Mouse (Mus musculus) hindbrain, embryonic 13.5 days (tissue): ENCODE results near the gene Acvr1. TPM values are rescaled to one million over a fixed set of nuclear protein-coding genes. Genes with fewer than 3 reads are reported as not detected.
A peak's percentile ranks its signal among the peaks of the same experiment; 100 is the strongest.

Experiments used
- ATAC-seq: fragments of 200-750 bp; cut with Nextera tagmentation; 2 replicates; pipeline ENCODE4 v1.8.0; 2017; ENCODE audit warnings: moderate TSS enrichment; ENCODE audit not compliant: low FRiP score
- H3K27ac ChIP-seq: fragments of 300-500 bp; sonication (generic); 2 replicates; pipeline ENCODE4 v1.5.1; 2015; ENCODE audit warnings: inconsistent platforms, mild to moderate bottlenecking, moderate library complexity
- H3K27me3 ChIP-seq: fragments of 300-500 bp; sonication (generic); 2 replicates; pipeline ENCODE4 v1.6.1; 2015; ENCODE audit warnings: mild to moderate bottlenecking, inconsistent platforms
- H3K36me3 ChIP-seq: fragments of 300-500 bp; sonication (generic); 2 replicates; pipeline ENCODE4 v1.6.1; 2015; ENCODE audit warnings: mild to moderate bottlenecking, inconsistent platforms
- H3K4me1 ChIP-seq: fragments of 300-500 bp; sonication (generic); replicated peaks from 2 replicates; pipeline ENCODE4 v1.6.1; 2015; ENCODE audit warnings: inconsistent platforms
- H3K4me2 ChIP-seq: fragments of 300-500 bp; sonication (generic); 2 replicates; pipeline ENCODE4 v1.6.1; 2015; ENCODE audit warnings: inconsistent platforms, mild to moderate bottlenecking, moderate library complexity
- H3K4me3 ChIP-seq: fragments of 300-500 bp; sonication (generic); 2 replicates; pipeline ENCODE4 v1.5.1; 2015; ENCODE audit warnings: mild to moderate bottlenecking, inconsistent platforms
- H3K9ac ChIP-seq: fragments of 300-500 bp; sonication (generic); 2 replicates; pipeline ENCODE4 v1.6.1; 2015; ENCODE audit warnings: mild to moderate bottlenecking, inconsistent platforms
- H3K9me3 ChIP-seq: fragments of 300-500 bp; sonication (generic); 2 replicates; pipeline ENCODE4 v1.6.1; 2016; ENCODE audit warnings: inconsistent platforms
- WGBS: fragments of 180-500 bp; shearing (Covaris S2); methylation state at CpG from one replicate; pipeline ENCODE4 v1.1.7; 2015; 5-methylcytosine and 5-hydroxymethylcytosine counted together
- polyA plus RNA-seq: library from polyadenylated mRNA; unstranded; fragments of >200 nt; fragmentation: Nextera tagmentation; extraction: Ambion mirVana; gene quantifications from 2 replicates; pipeline ENCODE4 v1.2.1, GENCODE M21; 2015

The Acvr1 gene
- polyA plus RNA-seq, 1 experiment from 2014 or later: 4.9 TPM

GRCm38 (mm10) chr2:58418109-58418508, 148.8 kb downstream of the Acvr1 start:
- H3K4me3 ChIP-seq: no peak overlapping the region
- no peak overlapping the region for H3K4me2 ChIP-seq
- 86% methylated on average over 1 of the region's 1 CpGs for WGBS
- no peak overlapping the region for H3K27ac ChIP-seq
- no peaks in the 10 kb centered on the region for H3K4me1 ChIP-seq
- no peaks in the 10 kb centered on the region for H3K27me3 ChIP-seq
- no peaks in the 10 kb centered on the region for H3K9me3 ChIP-seq
- no peak overlapping the region for H3K9ac ChIP-seq
- no peak for ATAC-seq
- 0 out of 2 replicates have a peak, but pooled peaks cover 4% of the 10 kb centered on the region for H3K36me3 ChIP-seq

GRCm38 (mm10) chr2:58417684-58418083, 149.3 kb downstream of the Acvr1 start:
- no peak for ATAC-seq
- WGBS: 90% methylated on average over 9 of the region's 9 CpGs

GRCm38 (mm10) chr2:58415037-58415436, 151.9 kb downstream of the Acvr1 start:
- no peaks in the 10 kb centered on the region for H3K27me3 ChIP-seq
- ATAC-seq: no peak

More at GRCm38 (mm10) chr2:58417684-58418083, 149.3 kb downstream of the Acvr1 start:
- no peaks in the 10 kb centered on the region for H3K27me3 ChIP-seq
- H3K36me3 ChIP-seq: 0 out of 2 replicates have a peak, but pooled peaks cover 4% of the 10 kb centered on the region
- no peak overlapping the region for H3K4me2 ChIP-seq
- H3K9ac ChIP-seq: no peak overlapping the region
- no peaks in the 10 kb centered on the region for H3K4me1 ChIP-seq
- H3K9me3 ChIP-seq: no peaks in the 10 kb centered on the region
- H3K4me3 ChIP-seq: no peak overlapping the region
- H3K27ac ChIP-seq: no peak overlapping the region

GRCm38 (mm10) chr2:58408926-58409634, 157.9 kb downstream of the Acvr1 start:
- Histone ChIP-seq H3K9me3 (no peaks in the 10 kb centered on the region), H3K4me3 (no peak overlapping the region), H3K9ac (no peak overlapping the region), H3K4me2 (no peak overlapping the region), H3K27ac (no peak overlapping the region), H3K27me3 (no peaks in the 10 kb centered on the region), H3K4me1 (no peaks in the 10 kb centered on the region), H3K36me3 (peaks cover 4% of the 10 kb centered on the region; the same call in 1 of the 2 replicates)
- ATAC-seq: no peak
- WGBS: 88% methylated on average over 5 of the region's 5 CpGs

More at GRCm38 (mm10) chr2:58415037-58415436, 151.9 kb downstream of the Acvr1 start:
- no peaks in the 10 kb centered on the region for H3K9me3 ChIP-seq
- no peaks in the 10 kb centered on the region for H3K36me3 ChIP-seq
- no peak overlapping the region for H3K9ac ChIP-seq
- no peak overlapping the region for H3K4me3 ChIP-seq
- no peak overlapping the region for H3K27ac ChIP-seq
- H3K4me2 ChIP-seq: no peak overlapping the region
- no peaks in the 10 kb centered on the region for H3K4me1 ChIP-seq

- Histone ChIP-seq H3K4me2 (no peak overlapping the region), H3K4me1 (no peaks in the 10 kb centered on the region), H3K9me3 (no peaks in the 10 kb centered on the region), H3K36me3 (peaks cover 4% of the 10 kb centered on the region; the same call in 1 of the 2 replicates), H3K27ac (no peak overlapping the region), H3K4me3 (no peak overlapping the region), H3K27me3 (no peaks in the 10 kb centered on the region), H3K9ac (no peak overlapping the region)
- ATAC-seq: no peak
- 89% methylated on average over 2 of the region's 2 CpGs for WGBS
These were observed 163.5 kb downstream of the Acvr1 start for GRCm38 (mm10) chr2:58403481-58403880.

- H3K4me3 ChIP-seq: no peak overlapping the region
- no peaks in the 10 kb centered on the region for H3K36me3 ChIP-seq
- H3K27ac ChIP-seq: no peak overlapping the region
- no peak for ATAC-seq
- no peaks in the 10 kb centered on the region for H3K4me1 ChIP-seq
- H3K9me3 ChIP-seq: no peaks in the 10 kb centered on the region
- no peak overlapping the region for H3K4me2 ChIP-seq
- H3K27me3 ChIP-seq: no peaks in the 10 kb centered on the region
- 81% methylated on average over 7 of the region's 7 CpGs for WGBS
- no peak overlapping the region for H3K9ac ChIP-seq
These were observed 178.4 kb downstream of the Acvr1 start for GRCm38 (mm10) chr2:58388601-58389000.

- peaks cover 2% of the 10 kb centered on the region; the same call in 1 of the 2 replicates for H3K9me3 ChIP-seq
- no peak overlapping the region for H3K27ac ChIP-seq
- no peaks in the 10 kb centered on the region for H3K4me1 ChIP-seq
- no peak for ATAC-seq
- H3K27me3 ChIP-seq: no peaks in the 10 kb centered on the region
- H3K9ac ChIP-seq: no peak overlapping the region
- H3K4me2 ChIP-seq: no peak overlapping the region
- H3K4me3 ChIP-seq: no peak overlapping the region
- 50% methylated on average over 5 of the region's 5 CpGs for WGBS
- no peaks in the 10 kb centered on the region for H3K36me3 ChIP-seq
These were observed 186.9 kb downstream of the Acvr1 start for GRCm38 (mm10) chr2:58380020-58380419.

GRCm38 (mm10) chr2:58379475-58379874, 187.5 kb downstream of the Acvr1 start:
- Histone ChIP-seq H3K9ac (no peak overlapping the region), H3K4me3 (no peak overlapping the region), H3K27me3 (no peaks in the 10 kb centered on the region), H3K4me1 (no peaks in the 10 kb centered on the region), H3K9me3 (peaks cover 7% of the 10 kb centered on the region), H3K4me2 (no peak overlapping the region), H3K36me3 (no peaks in the 10 kb centered on the region), H3K27ac (no peak overlapping the region)
- WGBS: 41% methylated on average over 1 of the region's 1 CpGs
- no peak for ATAC-seq

- Histone ChIP-seq H3K9me3 (peaks cover 7% of the 10 kb centered on the region), H3K4me2 (no peak overlapping the region), H3K27ac (no peak overlapping the region), H3K36me3 (no peaks in the 10 kb centered on the region), H3K9ac (no peak overlapping the region), H3K27me3 (no peaks in the 10 kb centered on the region), H3K4me3 (no peak overlapping the region), H3K4me1 (no peaks in the 10 kb centered on the region)
- ATAC-seq: no peak
- 53% methylated on average over 9 of the region's 9 CpGs for WGBS
These were observed 189.4 kb downstream of the Acvr1 start for GRCm38 (mm10) chr2:58377417-58378130.

GRCm38 (mm10) chr2:58366196-58366595, 200.8 kb downstream of the Acvr1 start:
- Histone ChIP-seq H3K9ac (no peak overlapping the region), H3K36me3 (no peaks in the 10 kb centered on the region), H3K27ac (no peak overlapping the region), H3K4me1 (no peaks in the 10 kb centered on the region), H3K9me3 (no peaks in the 10 kb centered on the region), H3K4me2 (no peak overlapping the region), H3K4me3 (no peak overlapping the region), H3K27me3 (no peaks in the 10 kb centered on the region)
- 76% methylated on average over 3 of the region's 3 CpGs for WGBS
- no peak for ATAC-seq

GRCm38 (mm10) chr2:58361361-58362046, 205.5 kb downstream of the Acvr1 start:
- H3K4me3 ChIP-seq: no peak overlapping the region
- no peak overlapping the region for H3K9ac ChIP-seq
- peaks cover 11% of the 10 kb centered on the region for H3K4me1 ChIP-seq
- H3K27ac ChIP-seq: no peak overlapping the region
- H3K4me2 ChIP-seq: no peak overlapping the region
- no peaks in the 10 kb centered on the region for H3K9me3 ChIP-seq
- 88% methylated on average over 3 of the region's 3 CpGs for WGBS
- H3K36me3 ChIP-seq: no peaks in the 10 kb centered on the region
- no peak for ATAC-seq
- H3K27me3 ChIP-seq: peaks cover 17% of the 10 kb centered on the region

- Histone ChIP-seq H3K36me3 (no peaks in the 10 kb centered on the region), H3K4me2 (peak overlapping the region; percentile 100), H3K27ac (no peak overlapping the region), H3K4me1 (peaks cover 11% of the 10 kb centered on the region), H3K9ac (peak overlapping the region; percentile 72), H3K9me3 (no peaks in the 10 kb centered on the region), H3K27me3 (peaks cover 35% of the 10 kb centered on the region), H3K4me3 (peak overlapping the region; percentile 61)
- peak; percentile 23; the same call in 1 of the 2 replicates for ATAC-seq
- WGBS: 17% methylated on average over 3 of the region's 3 CpGs
These were observed 208.9 kb downstream of the Acvr1 start for GRCm38 (mm10) chr2:58358132-58358460.
